Mouse (Mus musculus) adrenal gland, adult 10 weeks (tissue): ENCODE results near the gene Lipe. TPM values are rescaled to one million over a fixed set of nuclear protein-coding genes. Genes with fewer than 3 reads are reported as not detected.

Experiments used
- polyA plus RNA-seq: library from polyadenylated mRNA; stranded (reverse); fragments of 350-450 nt; fragmentation: Illumina TruSeq; extraction: RNeasy Lipid Tissue Mini Kit (QIAGEN cat#74804); gene quantifications from one replicate; pipeline ENCODE4 v1.2.3, GENCODE M21; 2014; ENCODE audit warnings: low read depth, low replicate concordance

Lipe gene
- 5.8 TPM for polyA plus RNA-seq

DNA sequence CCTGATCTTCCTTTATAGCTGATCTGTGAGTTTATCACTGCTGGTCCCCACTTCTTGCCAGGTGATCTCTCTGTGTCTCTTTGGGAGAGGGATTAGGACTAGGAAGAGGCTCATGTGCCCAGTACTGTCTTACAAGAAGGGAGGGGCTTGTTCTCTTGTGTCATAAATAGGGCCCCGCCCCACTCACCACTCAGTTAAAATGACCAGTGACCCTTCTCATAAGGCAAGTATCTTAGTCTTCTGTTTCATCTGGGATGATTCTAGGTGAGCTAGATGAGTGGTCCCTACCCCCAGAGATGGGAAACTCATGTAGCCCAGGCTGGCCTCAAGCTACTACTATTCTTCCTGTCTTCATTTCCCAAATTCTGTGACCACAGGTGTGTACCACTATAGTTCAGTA lies at the start of gene Lipe:
Gene Lipe, minus strand, starts transcription at position 101 of the 400 bp plus-strand sequence.

DNA sequence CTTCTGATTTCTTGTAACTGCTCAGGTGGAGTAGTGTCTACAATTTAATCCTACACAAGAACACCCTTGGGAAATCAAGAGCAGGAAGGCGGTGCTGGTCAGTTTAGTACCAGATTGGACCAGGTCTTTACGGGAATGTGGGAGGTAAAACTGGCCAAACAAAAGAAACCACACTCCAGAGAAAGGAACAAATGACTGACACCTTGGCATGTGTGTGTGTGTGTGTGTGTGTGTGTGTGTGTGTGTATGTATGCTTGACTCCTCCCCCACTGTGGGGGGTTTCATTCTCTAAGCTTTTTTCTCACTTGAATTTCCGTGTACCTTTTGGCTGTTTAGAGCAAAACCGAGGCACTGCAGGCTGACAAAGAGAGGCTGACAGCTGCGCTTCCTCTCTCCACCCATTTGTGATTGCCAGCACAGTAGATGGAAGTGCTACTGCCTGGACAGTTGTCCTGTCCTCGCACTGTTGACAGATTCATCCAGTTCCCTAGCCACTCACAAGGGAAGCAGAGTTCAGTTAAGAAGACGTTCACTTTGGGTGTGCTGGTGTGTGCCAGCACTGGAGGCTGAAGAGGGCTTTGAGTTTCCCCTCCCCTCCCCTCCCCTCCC lies 14.4 kb upstream of the Lipe start, which contains the start of gene Cxcl17:
Gene Cxcl17, minus strand, starts transcription at position 54 of the 609 bp plus-strand sequence.

DNA sequence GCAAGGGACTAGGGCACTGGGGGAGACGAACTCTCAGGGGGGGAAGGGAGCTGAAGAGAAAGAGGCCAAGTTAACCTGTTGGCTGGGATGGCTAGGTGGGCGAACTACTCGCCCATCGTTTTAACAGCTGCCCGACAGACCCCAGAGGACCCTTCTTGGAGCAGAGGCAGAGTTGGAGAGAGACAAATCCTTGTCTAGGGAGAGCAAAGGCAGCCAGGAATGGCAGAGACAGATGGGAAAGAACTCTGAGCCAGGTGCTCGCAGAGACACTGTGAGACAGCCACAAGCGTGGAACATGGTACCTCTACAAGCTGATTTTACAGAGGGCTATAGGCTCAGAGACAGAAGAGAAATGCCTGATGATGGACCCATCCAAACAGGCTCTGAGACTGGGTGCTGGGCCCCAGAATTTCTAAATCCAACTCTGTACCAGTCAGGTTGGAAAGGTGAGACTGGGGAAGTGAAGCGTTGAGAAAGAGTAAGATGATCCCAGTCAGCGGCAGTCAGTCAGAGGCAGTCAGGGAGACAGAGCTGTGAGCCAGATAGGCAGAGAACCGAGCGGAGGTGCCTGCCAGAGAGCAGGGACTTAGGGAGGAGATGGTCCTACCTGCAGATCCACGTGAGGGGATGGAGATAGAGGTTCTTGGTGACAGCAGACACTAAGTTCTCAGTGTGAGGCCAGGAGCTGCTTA lies 29.3 kb downstream of the Lipe start, which contains the start of gene Cnfn:
Gene Cnfn, minus strand, starts transcription at position 667 of the 692 bp plus-strand sequence.

Other genes with a start within 250 kb of the Lipe start
- gene Pou2f2, start 219.0 kb downstream of the Lipe start, polyA plus RNA-seq, result 0.52 TPM
- gene Dedd2, start 178.1 kb downstream of the Lipe start, polyA plus RNA-seq, result 0.52 TPM
- gene Zfp526, start 177.3 kb downstream of the Lipe start, polyA plus RNA-seq, result 1.2 TPM
- 12.0 TPM for gene Gsk3a, start 160.9 kb downstream of the Lipe start, polyA plus RNA-seq
- gene Erf, start 147.9 kb downstream of the Lipe start, polyA plus RNA-seq, result 1.0 TPM
- gene Cic, start 131.0 kb downstream of the Lipe start, polyA plus RNA-seq, result 19.0 TPM
- gene Pafah1b3, start 100.7 kb downstream of the Lipe start, polyA plus RNA-seq, result 1.7 TPM
- gene Prr19, start 97.3 kb downstream of the Lipe start, polyA plus RNA-seq, result not detected
- 0.70 TPM for gene Tmem145, start 92.6 kb downstream of the Lipe start, polyA plus RNA-seq
- gene Megf8, start 81.5 kb downstream of the Lipe start, polyA plus RNA-seq, result 3.1 TPM
- gene Cnfn, start 29.0 kb downstream of the Lipe start, polyA plus RNA-seq, result not detected
- not detected for gene Cxcl17, start 14.2 kb upstream of the Lipe start, polyA plus RNA-seq
- 69.6 TPM for gene Ceacam1, start 78.9 kb upstream of the Lipe start, polyA plus RNA-seq
- not detected for gene Ceacam2, start 141.1 kb upstream of the Lipe start, polyA plus RNA-seq
- not detected for gene Erich4, start 217.2 kb upstream of the Lipe start, polyA plus RNA-seq
- gene Dmac2, start 220.7 kb upstream of the Lipe start, polyA plus RNA-seq, result 10.8 TPM
- gene B3gnt8, start 227.9 kb upstream of the Lipe start, polyA plus RNA-seq, result not detected